Mouse (Mus musculus): Measurements from ENCODE around the gene Mad2l1bp.

Mad2l1bp gene

DNA sequence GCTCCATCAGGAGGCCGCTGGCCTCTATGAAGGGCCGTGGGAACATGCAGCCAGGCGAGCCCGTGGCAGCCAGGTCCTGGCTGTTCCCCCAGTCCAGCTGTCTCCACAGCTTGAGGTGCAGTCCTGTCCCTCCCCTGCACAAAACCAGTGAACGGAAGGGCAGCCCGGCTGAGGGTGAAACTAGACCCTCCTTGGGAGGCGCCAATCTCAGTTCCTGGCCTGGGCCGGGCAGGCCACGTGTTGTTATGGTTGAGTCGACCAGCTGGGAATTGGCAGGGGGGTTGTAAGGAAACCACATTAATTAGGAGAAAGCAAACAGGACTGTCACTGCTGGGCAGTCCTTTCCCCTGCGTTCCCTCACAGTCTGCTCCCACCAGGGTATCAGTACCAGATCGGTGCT, 48.9 kb downstream of the Mad2l1bp start:
- no peak for DNase-seq

DNA sequence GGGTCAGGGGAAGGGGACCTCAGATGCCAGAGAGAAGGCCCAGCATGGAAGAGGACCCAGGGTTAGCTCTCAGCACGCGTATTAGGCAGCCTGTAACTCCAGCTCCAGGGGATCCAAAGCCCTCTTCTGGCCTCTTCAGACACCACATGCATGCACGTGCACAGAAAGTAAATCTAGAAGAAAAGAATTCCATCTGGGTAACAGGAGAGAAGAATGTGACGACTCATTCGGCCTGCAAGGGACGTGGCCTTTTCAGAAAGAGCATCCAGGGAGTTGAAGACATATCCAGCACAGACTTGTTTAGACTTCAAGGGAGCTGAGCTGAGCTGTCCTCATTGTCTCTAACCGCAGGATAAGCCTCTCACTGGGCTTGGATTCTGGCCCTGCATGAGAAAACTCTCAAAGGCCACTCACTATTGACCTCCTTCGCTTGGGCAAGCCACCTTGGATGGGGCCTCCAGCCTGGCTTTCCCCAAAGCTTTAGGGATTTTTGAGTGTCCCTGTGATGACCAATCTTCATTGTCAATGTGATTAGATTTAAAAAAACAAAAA, 50.7 kb downstream of the Mad2l1bp start:
- no peak for DNase-seq

DNA sequence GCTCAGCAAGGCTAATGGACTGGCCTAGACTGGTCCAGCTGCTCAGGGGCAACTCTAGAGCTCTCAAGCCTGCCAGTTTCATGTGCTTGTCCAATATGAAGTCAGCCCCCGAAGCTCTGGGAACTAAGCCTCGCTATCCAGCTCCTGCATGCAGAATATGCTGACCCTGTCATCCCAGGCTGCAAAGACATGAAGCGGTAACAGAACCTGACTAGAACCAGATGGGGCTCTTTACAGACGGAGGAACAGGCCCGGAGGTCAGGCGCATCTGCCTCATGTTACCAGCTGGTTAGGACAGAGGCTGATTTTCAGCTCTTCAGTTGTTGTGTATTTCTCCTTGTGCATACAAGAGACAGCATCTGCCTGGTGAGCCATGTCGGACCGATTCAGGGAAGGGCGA, 51.4 kb downstream of the Mad2l1bp start:
- DNase-seq: no peak

DNA sequence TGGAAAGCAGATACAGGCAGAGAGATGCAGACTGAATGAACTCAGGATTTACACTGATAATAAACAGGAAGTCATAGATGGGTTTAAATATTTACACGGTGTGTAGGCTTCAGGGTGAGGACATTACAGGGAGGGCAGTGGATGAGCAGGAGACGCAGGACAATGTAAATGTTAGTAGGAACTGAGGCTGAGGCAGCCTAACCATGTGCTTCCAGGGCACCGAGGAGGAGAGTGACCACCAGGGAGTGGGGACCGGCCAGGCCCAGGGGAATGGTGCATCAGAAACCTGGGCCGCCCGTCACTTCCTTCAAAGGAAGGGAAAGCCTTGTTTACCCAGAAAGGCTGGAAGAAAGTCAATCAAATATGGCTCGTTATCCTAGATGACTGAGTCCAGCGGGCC, 54.8 kb downstream of the Mad2l1bp start:
- DNase-seq: no peak
